Mouse (Mus musculus) CH12.LX (cell line): ENCODE results near the gene Pabpn1l. TPM values are rescaled to one million over a fixed set of nuclear protein-coding genes. Genes with fewer than 3 reads are reported as not detected.

ENCODE experiments used
- DNase-seq: peaks from one replicate; pipeline ENCODE4 v3.0.0-alpha.2; 2013; ENCODE audit errors: extremely low read depth
- H3K27ac ChIP-seq: 2 replicates; pipeline ENCODE4 v1.5.1; 2012; ENCODE audit warnings: low read depth, mild to moderate bottlenecking, control low read depth, moderate library complexity; ENCODE audit not compliant: insufficient read depth
- H3K27me3 ChIP-seq: replicated peaks from 2 replicates; pipeline ENCODE3; 2012; ENCODE audit warnings: inconsistent platforms
- H3K36me3 ChIP-seq, 2 experiments: replicated peaks in 1 of 2; 2 replicates each; pipeline versions ENCODE3 to v1.6.1; 2012; ENCODE audit warnings: inconsistent platforms in 1 of 2, low read length in 1 of 2, mild to moderate bottlenecking in 1 of 2, mixed read lengths in 1 of 2, moderate library complexity in 1 of 2; ENCODE audit not compliant: control insufficient read depth in 1 of 2, insufficient read depth in 1 of 2
- H3K4me1 ChIP-seq, 2 experiments: 2 replicates each; pipeline ENCODE4 v1.6.1; 2012; ENCODE audit warnings: inconsistent platforms in 1 of 2, moderate library complexity in 1 of 2; ENCODE audit not compliant: insufficient read depth in 2 of 2, control insufficient read depth in 1 of 2
- H3K4me2 ChIP-seq: 2 replicates; pipeline ENCODE4 v1.6.1; 2012; ENCODE audit warnings: low read depth, mild to moderate bottlenecking, control low read depth; ENCODE audit not compliant: poor library complexity, insufficient read depth, severe bottlenecking
- H3K4me3 ChIP-seq, 3 experiments: fragments of 150-350 bp in 1 of 3; sonication (generic) in 1 of 3; replicated peaks in 1 of 3; 2 replicates each; pipeline versions ENCODE3 to v1.5.1; 2011 to 2012; ENCODE audit warnings: low read depth in 2 of 3, low read length in 2 of 3, mild to moderate bottlenecking in 2 of 3, moderate library complexity in 2 of 3, control low read depth in 1 of 3, improper control_type of control experiment in 1 of 3, inconsistent platforms in 1 of 3, mixed read lengths in 1 of 3; ENCODE audit not compliant: poor library complexity in 1 of 3
- H3K79me2 ChIP-seq: replicated peaks from 2 replicates; pipeline ENCODE4 v1.6.1; 2012; ENCODE audit warnings: mild to moderate bottlenecking, moderate library complexity; ENCODE audit not compliant: control insufficient read depth, poor library complexity, insufficient read depth, severe bottlenecking; ENCODE audit errors: extremely low read depth
- H3K9ac ChIP-seq: 2 replicates; pipeline ENCODE4 v1.6.1; 2012; ENCODE audit warnings: low read depth, mild to moderate bottlenecking, control low read depth, moderate library complexity; ENCODE audit not compliant: insufficient read depth
- H3K9me3 ChIP-seq: replicated peaks from 2 replicates; pipeline ENCODE3; 2012; ENCODE audit warnings: low read length, inconsistent platforms, mixed read lengths
- BHLHE40 ChIP-seq: IDR thresholded peaks from 2 replicates; pipeline ENCODE4 v1.6.1; 2011; ENCODE audit warnings: mild to moderate bottlenecking, low read depth, low read length, improper control_type of control experiment
- CTCF ChIP-seq, 2 experiments: IDR thresholded peaks in 1 of 2; conservative IDR thresholded peaks in 1 of 2; 2 replicates each; pipeline ENCODE4 v1.5.1; 2011 to 2012; ENCODE audit warnings: low read depth in 2 of 2, low read length in 2 of 2, improper control_type of control experiment in 1 of 2, inconsistent platforms in 1 of 2, mild to moderate bottlenecking in 1 of 2, moderate library complexity in 1 of 2
- E2F4 ChIP-seq: IDR thresholded peaks from 2 replicates; pipeline ENCODE4 v1.6.1; 2011; ENCODE audit warnings: low read depth, low read length, improper control_type of control experiment; ENCODE audit not compliant: insufficient replicate concordance
- ELF1 ChIP-seq: IDR thresholded peaks from 2 replicates; pipeline ENCODE4 v1.6.1; 2014; ENCODE audit warnings: low read depth, mild to moderate bottlenecking, inconsistent platforms, low read length, improper control_type of control experiment
- ETS1 ChIP-seq: conservative IDR thresholded peaks from 2 replicates; pipeline ENCODE4 v1.6.1; 2012; ENCODE audit warnings: low read depth, mild to moderate bottlenecking, inconsistent platforms, low read length, improper control_type of control experiment, moderate library complexity
- HCFC1 ChIP-seq: IDR thresholded peaks from 2 replicates; pipeline ENCODE4 v1.6.1; 2012; ENCODE audit warnings: low read depth, mild to moderate bottlenecking, inconsistent platforms, low read length, improper control_type of control experiment
- JUN ChIP-seq: IDR thresholded peaks from 2 replicates; pipeline ENCODE4 v1.6.1; 2011; ENCODE audit warnings: low read depth, mild to moderate bottlenecking, low read length, improper control_type of control experiment, moderate library complexity; ENCODE audit not compliant: insufficient read depth
- KAT2A ChIP-seq: IDR thresholded peaks from 2 replicates; pipeline ENCODE4 v1.6.1; 2012; ENCODE audit warnings: low read length, improper control_type of control experiment, inconsistent platforms; ENCODE audit not compliant: insufficient replicate concordance
- MAFK ChIP-seq: IDR thresholded peaks from 2 replicates; pipeline ENCODE4 v1.6.1; 2011; ENCODE audit warnings: low read length, improper control_type of control experiment; ENCODE audit not compliant: insufficient replicate concordance
- MAX ChIP-seq: IDR thresholded peaks from 2 replicates; pipeline ENCODE4 v1.6.1; 2011; ENCODE audit warnings: low read length, improper control_type of control experiment
- MAZ ChIP-seq: IDR thresholded peaks from 2 replicates; pipeline ENCODE4 v1.6.1; 2012; ENCODE audit warnings: low read depth, mild to moderate bottlenecking, inconsistent platforms, low read length, improper control_type of control experiment, moderate library complexity
- MEF2A ChIP-seq: IDR thresholded peaks from 2 replicates; pipeline ENCODE4 v1.6.1; 2014; ENCODE audit warnings: low read depth, mild to moderate bottlenecking, inconsistent platforms, low read length, improper control_type of control experiment, borderline replicate concordance
- PAX5 ChIP-seq: IDR thresholded peaks from 2 replicates; pipeline ENCODE4 v1.6.1; 2012; ENCODE audit warnings: low read length, inconsistent platforms, mixed read lengths
- POLR2A ChIP-seq: IDR thresholded peaks from 2 replicates; pipeline ENCODE4 v1.6.1; 2011; ENCODE audit warnings: low read depth, mild to moderate bottlenecking, improper control_type of control experiment, low read length
- POLR2AphosphoS2 ChIP-seq: IDR thresholded peaks from 2 replicates; pipeline ENCODE4 v1.6.1; 2011; ENCODE audit warnings: low read depth, low read length, improper control_type of control experiment
- RAD21 ChIP-seq: IDR thresholded peaks from 2 replicates; pipeline ENCODE4 v1.6.1; 2011; ENCODE audit warnings: low read depth, mild to moderate bottlenecking, low read length, improper control_type of control experiment, moderate library complexity
- RCOR1 ChIP-seq: conservative IDR thresholded peaks from 2 replicates; pipeline ENCODE4 v1.6.1; 2012; ENCODE audit warnings: low read depth, mild to moderate bottlenecking, inconsistent platforms, low read length, improper control_type of control experiment
- TCF12 ChIP-seq: IDR thresholded peaks from 2 replicates; pipeline ENCODE4 v1.6.1; 2014; ENCODE audit warnings: low read depth, mild to moderate bottlenecking, inconsistent platforms, low read length, improper control_type of control experiment
- UBTF ChIP-seq: IDR thresholded peaks from 2 replicates; pipeline ENCODE4 v1.6.1; 2012; ENCODE audit warnings: low read depth, mild to moderate bottlenecking, inconsistent platforms, low read length, improper control_type of control experiment, moderate library complexity
- USF2 ChIP-seq: conservative IDR thresholded peaks from 2 replicates; pipeline ENCODE4 v1.6.1; 2011; ENCODE audit warnings: low read depth, low read length, improper control_type of control experiment
- ZKSCAN1 ChIP-seq: IDR thresholded peaks from 2 replicates; pipeline ENCODE4 v1.6.1; 2012; ENCODE audit warnings: low read depth, inconsistent platforms, low read length, improper control_type of control experiment, borderline replicate concordance
- ZMIZ1 ChIP-seq: IDR thresholded peaks from 2 replicates; pipeline ENCODE4 v1.6.1; 2012; ENCODE audit warnings: low read depth, mild to moderate bottlenecking, inconsistent platforms, low read length, improper control_type of control experiment
- ZNF384 ChIP-seq: IDR thresholded peaks from 2 replicates; pipeline ENCODE4 v1.6.1; 2012; ENCODE audit warnings: low read depth, low read length, improper control_type of control experiment, inconsistent platforms
- dilution Hi-C: fragments of 300-500 bp; cut with MboI; formaldehyde crosslinking; loops from 2 replicates; pipeline ENCODE4 v1.14.3; 2020; ENCODE audit warnings: low sequenced_read_pairs; ENCODE audit not compliant: extremely low pct_unique_long_range_greater_than_20kb, extremely low pct_ligation_motif_present
- in situ Hi-C: fragments of 300-500 bp; cut with MboI; formaldehyde crosslinking; loops from 3 replicates; pipeline ENCODE4 v1.14.3; 2019; ENCODE audit warnings: low sequenced_read_pairs, low pct_ligation_motif_present, low pct_unique_long_range_greater_than_20kb, mixed read lengths
- polyA plus RNA-seq: library from polyadenylated mRNA; unstranded; fragments of >175 nt; gene quantifications from 2 replicates; pipeline ENCODE4 v1.2.1, GENCODE M21; 2012; ENCODE audit warnings: low read depth; ENCODE audit not compliant: insufficient read length
- total RNA-seq, 2 experiments: library from RNA; depleted of rRNA; stranded (reverse); fragments of 300-350 nt in 1 of 2; fragments of >200 nt in 1 of 2; gene quantifications; 2 replicates each; pipeline ENCODE4 v1.2.3; 2012 to 2014

Pabpn1l gene
- total and polyA plus RNA-seq, 3 experiments, result not detected

GRCm38 (mm10) chr8:122658149-122658806 is 35.7 kb upstream of the Pabpn1l start:
- Histone ChIP-seq H3K4me1 (peaks cover 11 to 38% of the 10 kb centered on the region in 2 experiments), H3K9me3 (no peaks in the 10 kb centered on the region), H3K9ac (no peak overlapping the region), H3K4me3 (no peak overlapping the region), H3K27me3 (no peaks in the 10 kb centered on the region), H3K4me2 (no peak overlapping the region), H3K79me2 (no peaks in the 10 kb centered on the region), H3K27ac (no peak overlapping the region), H3K36me3 (peaks cover 16 to 99% of the 10 kb centered on the region in 2 experiments)
- no peak for TF ChIP-seq POLR2A
- TF ChIP-seq MAZ, result no peak
- no peak for TF ChIP-seq ELF1
- TF ChIP-seq USF2, result no peak
- TF ChIP-seq MAFK, result no peak
- no peak for TF ChIP-seq E2F4
- no peak for TF ChIP-seq TCF12
- TF ChIP-seq CTCF (conservative IDR thresholded peaks at IDR 0.05 in 1 of 2, IDR thresholded peaks at IDR 0.05 in 1 of 2; ENCODE audit: low read depth in 2 of 2, low read length in 2 of 2), result no peak
- no peak for TF ChIP-seq KAT2A
- no peak for TF ChIP-seq PAX5
- no peak for TF ChIP-seq MEF2A
- TF ChIP-seq HCFC1, result no peak
- no peak for TF ChIP-seq UBTF
- TF ChIP-seq POLR2AphosphoS2, result no peak
- TF ChIP-seq ZKSCAN1, result no peak
- TF ChIP-seq ZNF384, result no peak
- no peak for TF ChIP-seq BHLHE40
- no peak for TF ChIP-seq RCOR1
- no peak for TF ChIP-seq ETS1
- in situ Hi-C loops (no loop called here), dilution Hi-C loops (no loop called here)
- no peak for DNase-seq

- Histone ChIP-seq H3K79me2 (no peaks in the 10 kb centered on the region; the same call in 1 of the 2 replicates), H3K27ac (no peak overlapping the region), H3K4me3 (no peak overlapping the region), H3K27me3 (no peaks in the 10 kb centered on the region), H3K36me3 (peaks cover 17 to 99% of the 10 kb centered on the region in 2 experiments), H3K4me1 (peaks cover 14 to 51% of the 10 kb centered on the region in 2 experiments), H3K9me3 (no peaks in the 10 kb centered on the region), H3K4me2 (no peak overlapping the region), H3K9ac (no peak overlapping the region)
- dilution Hi-C loops (no loop called here), in situ Hi-C loops (no loop called here)
- no peak for DNase-seq
- TF ChIP-seq MAX (no peak), ZNF384 (no peak), JUN (no peak), ZMIZ1 (no peak), UBTF (no peak), MEF2A (no peak), RAD21 (no peak), CTCF (conservative IDR thresholded peaks at IDR 0.05 in 1 of 2, IDR thresholded peaks at IDR 0.05 in 1 of 2; ENCODE audit: low read depth in 2 of 2, low read length in 2 of 2) (no peak), POLR2AphosphoS2 (no peak), PAX5 (no peak)
These were observed 33.8 kb upstream of the Pabpn1l start for GRCm38 (mm10) chr8:122656056-122656999.
